Mouse (Mus musculus): ENCODE results near the gene Ube2d3. TPM values are rescaled to one million over a fixed set of nuclear protein-coding genes. Genes with fewer than 3 reads are reported as not detected.

The Ube2d3 gene
- polyA plus RNA-seq, 1 experiment from 2014 or later, result 535 TPM

GRCm38 (mm10) chr3:135411824-135412223, 26.1 kb upstream of the Ube2d3 start:
- 66% methylated on average over 9 of the region's 9 CpGs for WGBS
- no peak overlapping the region for H3K4me2 ChIP-seq (replicated peaks)
- H3K27me3 ChIP-seq (replicated peaks), result no peaks in the 10 kb centered on the region
- H3K27ac ChIP-seq, result no peak overlapping the region
- ATAC-seq, result no peak
- peaks cover 4% of the 10 kb centered on the region; the same call in 1 of the 2 replicates for H3K36me3 ChIP-seq
- H3K4me1 ChIP-seq (replicated peaks), result peaks cover 7% of the 10 kb centered on the region; the same call in 1 of the 2 replicates
- no peak overlapping the region for H3K4me3 ChIP-seq (replicated peaks)
- H3K9me3 ChIP-seq, result no peaks in the 10 kb centered on the region; the same call in 1 of the 2 replicates
- H3K9ac ChIP-seq, result no peak overlapping the region

GRCm38 (mm10) chr3:135417245-135417644, 20.7 kb upstream of the Ube2d3 start:
- Histone ChIP-seq H3K9ac (no peak overlapping the region), H3K4me3 (replicated peaks) (no peak overlapping the region), H3K9me3 (no peaks in the 10 kb centered on the region), H3K36me3 (no peaks in the 10 kb centered on the region), H3K4me2 (replicated peaks) (no peak overlapping the region), H3K4me1 (replicated peaks) (peaks cover 10% of the 10 kb centered on the region; the same call in 1 of the 2 replicates), H3K27ac (no peak overlapping the region), H3K27me3 (replicated peaks) (no peaks in the 10 kb centered on the region)
- WGBS, result 72% methylated on average over 3 of the region's 3 CpGs
- ATAC-seq, result peak; percentile 79

- no peak overlapping the region for H3K4me2 ChIP-seq (replicated peaks)
Observed at GRCm38 (mm10) chr3:135417799-135418198, 20.1 kb upstream of the Ube2d3 start.

GRCm38 (mm10) chr3:135420542-135421309, 17.2 kb upstream of the Ube2d3 start:
- whole genome bisulfite sequencing, result 89% methylated on average over 9 of the region's 9 CpGs
- ATAC-seq, result no peak

More at GRCm38 (mm10) chr3:135417799-135418198, 20.1 kb upstream of the Ube2d3 start:
- Histone ChIP-seq H3K27ac (no peak overlapping the region), H3K9me3 (no peaks in the 10 kb centered on the region), H3K27me3 (replicated peaks) (no peaks in the 10 kb centered on the region), H3K4me3 (replicated peaks) (no peak overlapping the region), H3K36me3 (no peaks in the 10 kb centered on the region), H3K4me1 (replicated peaks) (peaks cover 10% of the 10 kb centered on the region; the same call in 1 of the 2 replicates), H3K9ac (no peak overlapping the region)
- 73% methylated on average over 3 of the region's 3 CpGs for WGBS
- ATAC-seq, result no peak

GRCm38 (mm10) chr3:135421310-135421594, 16.7 kb upstream of the Ube2d3 start:
- no peak overlapping the region for H3K4me3 ChIP-seq (replicated peaks)
- no peak overlapping the region for H3K4me2 ChIP-seq (replicated peaks)
- H3K27me3 ChIP-seq (replicated peaks), result no peaks in the 10 kb centered on the region
- no peaks in the 10 kb centered on the region for H3K36me3 ChIP-seq
- ATAC-seq, result no peak
- no peak overlapping the region for H3K27ac ChIP-seq
- H3K4me1 ChIP-seq (replicated peaks), result peaks cover 3% of the 10 kb centered on the region; the same call in 1 of the 2 replicates
- H3K9ac ChIP-seq, result no peak overlapping the region
- H3K9me3 ChIP-seq, result no peaks in the 10 kb centered on the region

More at GRCm38 (mm10) chr3:135420542-135421309, 17.2 kb upstream of the Ube2d3 start:
- Histone ChIP-seq H3K27ac (no peak overlapping the region), H3K27me3 (replicated peaks) (no peaks in the 10 kb centered on the region), H3K9ac (no peak overlapping the region), H3K4me1 (replicated peaks) (peaks cover 3% of the 10 kb centered on the region; the same call in 1 of the 2 replicates), H3K9me3 (no peaks in the 10 kb centered on the region), H3K36me3 (no peaks in the 10 kb centered on the region), H3K4me2 (replicated peaks) (no peak overlapping the region), H3K4me3 (replicated peaks) (no peak overlapping the region)

- Histone ChIP-seq H3K9ac (peak overlapping the region; percentile 86), H3K27ac (peak overlapping the region; percentile 97), H3K4me1 (replicated peaks) (peaks cover 3% of the 10 kb centered on the region; the same call in 1 of the 2 replicates), H3K4me2 (replicated peaks) (peak overlapping the region; percentile 70), H3K36me3 (no peaks in the 10 kb centered on the region), H3K9me3 (no peaks in the 10 kb centered on the region), H3K27me3 (replicated peaks) (no peaks in the 10 kb centered on the region), H3K4me3 (replicated peaks) (peak overlapping the region; percentile 80)
- 16% methylated on average over 8 of the region's 8 CpGs for WGBS
- ATAC-seq, result peak; percentile 1; the same call in 1 of the 2 replicates
Observed at GRCm38 (mm10) chr3:135422232-135422855, 15.6 kb upstream of the Ube2d3 start.

GRCm38 (mm10) chr3:135422856-135423607, 14.9 kb upstream of the Ube2d3 start:
- under 1% methylated on average over 99 of the region's 103 CpGs for WGBS
- no peaks in the 10 kb centered on the region for H3K9me3 ChIP-seq
- H3K36me3 ChIP-seq, result no peaks in the 10 kb centered on the region
- no peaks in the 10 kb centered on the region for H3K27me3 ChIP-seq (replicated peaks)
- H3K4me3 ChIP-seq (replicated peaks), result peak overlapping the region; percentile 80
- H3K4me2 ChIP-seq (replicated peaks), result peak overlapping the region; percentile 70
- H3K4me1 ChIP-seq (replicated peaks), result no peaks in the 10 kb centered on the region; the same call in 1 of the 2 replicates
- peak; percentile 99 for ATAC-seq
- peak overlapping the region; percentile 97 for H3K27ac ChIP-seq
- peak overlapping the region; percentile 86 for H3K9ac ChIP-seq

GRCm38 (mm10) chr3:135423608-135424212, 14.2 kb upstream of the Ube2d3 start, which contains the start of gene Cisd2:
Gene Cisd2, minus strand, starts transcription at chr3:135423925.
- no peaks in the 10 kb centered on the region for H3K9me3 ChIP-seq
- peak; percentile 24 for ATAC-seq
- WGBS, result under 1% methylated on average over 8 of the region's 8 CpGs
- H3K4me1 ChIP-seq (replicated peaks), result no peaks in the 10 kb centered on the region
- peak within 1 kb of the TSS; percentile 70 for H3K4me2 ChIP-seq (replicated peaks)
- H3K36me3 ChIP-seq, result no peaks in the 10 kb centered on the region
- H3K4me3 ChIP-seq (replicated peaks), result peak within 1 kb of the TSS; percentile 80
- no peaks in the 10 kb centered on the region for H3K27me3 ChIP-seq (replicated peaks)
- H3K9ac ChIP-seq, result peak within 1 kb of the TSS; percentile 86
- peak within 1 kb of the TSS; percentile 97 for H3K27ac ChIP-seq

- no peaks in the 10 kb centered on the region for H3K27me3 ChIP-seq (replicated peaks)
- H3K27ac ChIP-seq, result peak overlapping the region; percentile 100
- no peak for ATAC-seq
- WGBS, result 45% methylated on average over 14 of the region's 14 CpGs
- peak overlapping the region; percentile 77 for H3K4me3 ChIP-seq (replicated peaks)
- H3K9me3 ChIP-seq, result no peaks in the 10 kb centered on the region
- H3K36me3 ChIP-seq, result 0 out of 2 replicates have a peak, but pooled peaks cover 2% of the 10 kb centered on the region
- no peaks in the 10 kb centered on the region; the same call in 1 of the 2 replicates for H3K4me1 ChIP-seq (replicated peaks)
- H3K4me2 ChIP-seq (replicated peaks), result peak overlapping the region; percentile 62
- H3K9ac ChIP-seq, result peak overlapping the region; percentile 54
Observed at GRCm38 (mm10) chr3:135436901-135437616, 890 bp upstream of the Ube2d3 start.

- Histone ChIP-seq H3K36me3 (no peaks in the 10 kb centered on the region), H3K4me1 (replicated peaks) (peaks cover 4% of the 10 kb centered on the region; the same call in 1 of the 2 replicates), H3K4me3 (replicated peaks) (peak overlapping the region; percentile 77), H3K9ac (peak overlapping the region; percentile 98), H3K27ac (peak overlapping the region; percentile 100), H3K27me3 (replicated peaks) (no peaks in the 10 kb centered on the region), H3K9me3 (no peaks in the 10 kb centered on the region), H3K4me2 (replicated peaks) (peak overlapping the region; percentile 64)
- under 1% methylated on average over 30 of the region's 50 CpGs for WGBS
- ATAC-seq, result peak; percentile 77
Observed at GRCm38 (mm10) chr3:135438531-135438912, 573 bp downstream of the Ube2d3 start.

GRCm38 (mm10) chr3:135438913-135439531, 1.1 kb downstream of the Ube2d3 start:
- Histone ChIP-seq H3K27ac (peak overlapping the region; percentile 100), H3K4me3 (replicated peaks) (peak overlapping the region; percentile 77)
- WGBS, result under 1% methylated on average over 36 of the region's 76 CpGs

More at GRCm38 (mm10) chr3:135438913-135439531, 1.1 kb downstream of the Ube2d3 start:
- H3K36me3 ChIP-seq, result no peaks in the 10 kb centered on the region
- ATAC-seq, result peak; percentile 75
- H3K4me1 ChIP-seq (replicated peaks), result peaks cover 4% of the 10 kb centered on the region; the same call in 1 of the 2 replicates
- H3K9me3 ChIP-seq, result no peaks in the 10 kb centered on the region
- H3K27me3 ChIP-seq (replicated peaks), result no peaks in the 10 kb centered on the region
- peak overlapping the region; percentile 98 for H3K9ac ChIP-seq
- peak overlapping the region; percentile 64 for H3K4me2 ChIP-seq (replicated peaks)

All from intestine, embryonic 15.5 days (tissue).